Mouse (Mus musculus) erythroblast, embryonic 14.5 days (primary cell): Measurements from ENCODE around the gene Trip4.

ENCODE experiments used
- GATA1 ChIP-seq: IDR thresholded peaks from 2 replicates; pipeline ENCODE4 v1.6.1; 2012; ENCODE audit warnings: low read length, inconsistent platforms, mixed read lengths
- TAL1 ChIP-seq: IDR thresholded peaks from 3 replicates; pipeline ENCODE4 v1.6.1; 2012; ENCODE audit warnings: low read length, inconsistent platforms, mixed read lengths

GRCm38 (mm10) chr9:65789788-65790187, 118.8 kb downstream of the Trip4 start:
- TF ChIP-seq GATA1 (no peak), TAL1 (no peak)
